Mouse (Mus musculus): ENCODE measurements around the gene P2ry6.

The P2ry6 gene

GRCm38 (mm10) chr7:100942789-100943615 is 31.4 kb downstream of the P2ry6 start:
- DNase-seq (ENCODE audit: low read depth, low spot score), result peak; percentile 93

- no peak for DNase-seq (ENCODE audit: low read depth, low spot score)
Measured at GRCm38 (mm10) chr7:100941169-100941568, 33.3 kb downstream of the P2ry6 start.

GRCm38 (mm10) chr7:100938106-100938505 is 36.3 kb downstream of the P2ry6 start:
- DNase-seq (ENCODE audit: low read depth, low spot score), result peak; percentile 56

- DNase-seq (ENCODE audit: low read depth, low spot score), result no peak
Measured at GRCm38 (mm10) chr7:100937481-100937880, 37.0 kb downstream of the P2ry6 start.

- DNase-seq (ENCODE audit: low read depth, low spot score), result no peak
Measured at GRCm38 (mm10) chr7:100933520-100933919, 40.9 kb downstream of the P2ry6 start.

GRCm38 (mm10) chr7:100932481-100933007 is 41.9 kb downstream of the P2ry6 start:
- DNase-seq (ENCODE audit: low read depth, low spot score), result peak; percentile 97

GRCm38 (mm10) chr7:100931926-100932480 is 42.4 kb downstream of the P2ry6 start, which contains the start of gene Arhgef17:
TSS of gene Arhgef17 (minus strand) at chr7:100932107.
- DNase-seq (ENCODE audit: low read depth, low spot score), result peak; percentile 95

- DNase-seq (ENCODE audit: low read depth, low spot score), result no peak
Measured at GRCm38 (mm10) chr7:100931316-100931925, 43.0 kb downstream of the P2ry6 start.

- peak; percentile 86 for DNase-seq (ENCODE audit: low read depth, low spot score)
Measured at GRCm38 (mm10) chr7:100930619-100931315, 43.7 kb downstream of the P2ry6 start.

GRCm38 (mm10) chr7:100929639-100930303 is 44.7 kb downstream of the P2ry6 start:
- no peak for DNase-seq (ENCODE audit: low read depth, low spot score)

GRCm38 (mm10) chr7:100928456-100928855 is 46.0 kb downstream of the P2ry6 start:
- DNase-seq (ENCODE audit: low read depth, low spot score), result no peak

GRCm38 (mm10) chr7:100927287-100928000 is 47.0 kb downstream of the P2ry6 start:
- no peak for DNase-seq (ENCODE audit: low read depth, low spot score)

GRCm38 (mm10) chr7:100926311-100926923 is 48.0 kb downstream of the P2ry6 start:
- no peak for DNase-seq (ENCODE audit: low read depth, low spot score)

- peak; percentile 47 for DNase-seq (ENCODE audit: low read depth, low spot score)
Measured at GRCm38 (mm10) chr7:100924674-100925445, 49.6 kb downstream of the P2ry6 start.

GRCm38 (mm10) chr7:100924200-100924599 is 50.2 kb downstream of the P2ry6 start:
- no peak for DNase-seq (ENCODE audit: low read depth, low spot score)

- no peak for DNase-seq (ENCODE audit: low read depth, low spot score)
Measured at GRCm38 (mm10) chr7:100922907-100923306, 51.5 kb downstream of the P2ry6 start.

GRCm38 (mm10) chr7:100921289-100921688 is 53.2 kb downstream of the P2ry6 start:
- no peak for DNase-seq (ENCODE audit: low read depth, low spot score)

GRCm38 (mm10) chr7:100919809-100920107 is 54.7 kb downstream of the P2ry6 start:
- DNase-seq (ENCODE audit: low read depth, low spot score), result no peak

- no peak for DNase-seq (ENCODE audit: low read depth, low spot score)
Measured at GRCm38 (mm10) chr7:100919006-100919808, 55.2 kb downstream of the P2ry6 start.

Measured in ZHBTc4 (cell line).